8 mouse cellular contexts compared by ENCODE assay signal in the genomic region with DNA sequence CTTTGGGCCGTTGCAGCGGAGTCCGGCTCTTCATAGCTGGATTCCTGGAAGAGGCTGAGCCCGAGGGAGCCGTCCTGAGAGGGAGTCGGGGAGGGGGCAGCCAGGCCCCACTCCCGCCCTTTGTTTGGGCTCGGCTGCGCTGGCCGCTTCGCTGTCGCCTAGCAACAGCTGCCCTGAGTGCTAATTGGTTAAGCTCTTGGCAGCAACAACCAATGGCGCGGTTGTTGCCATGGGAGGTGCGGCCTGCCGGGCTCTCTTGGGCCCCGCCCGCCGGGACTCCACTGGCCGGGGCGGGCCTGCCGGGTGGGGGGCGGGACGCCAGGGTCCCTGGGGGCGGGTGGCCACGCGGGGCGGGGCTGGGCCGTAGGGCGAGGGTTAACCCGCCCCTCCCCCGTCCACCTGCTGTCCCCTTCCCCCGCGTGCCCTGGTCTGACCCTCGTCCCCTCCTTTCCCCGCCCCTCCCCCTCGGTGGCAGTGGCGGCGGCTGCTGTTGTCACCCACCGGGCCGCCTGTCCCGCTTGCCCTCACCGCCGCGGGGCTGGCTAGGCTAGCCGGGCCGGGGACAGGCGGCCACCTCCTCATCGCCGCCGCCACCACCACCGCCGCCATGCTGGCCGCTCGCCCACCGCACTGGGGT. TPM values are rescaled to one million over a fixed set of nuclear protein-coding genes. Genes with fewer than 3 reads are reported as not detected.
A peak's percentile ranks its signal among the peaks of the same experiment; 100 is the strongest.
DNase-seq lines count a peak whose midpoint lies in the region; ATAC-seq and TF ChIP-seq lines count a peak whose summit lies in the region.

No protein-coding gene starts in this region.

- no peaks in the 10 kb centered on the region for H3K27me3 ChIP-seq in E14TG2a.4 (ENCODE audit: insufficient read depth, low read length)
- no peaks in the 10 kb centered on the region for H3K27me3 ChIP-seq in forebrain, embryonic 13.5 days
- no peaks in the 10 kb centered on the region for H3K27me3 ChIP-seq in liver, postnatal 0 days (ENCODE audit: insufficient read depth, low read length)
- H3K27me3 ChIP-seq in neural tube, embryonic 14.5 days (ENCODE audit: control insufficient read depth, insufficient read depth, low read length), result no peaks in the 10 kb centered on the region

- H3K27ac ChIP-seq in forebrain, embryonic 13.5 days, result peak overlapping the region; percentile 96
- peak overlapping the region; percentile 85 for H3K27ac ChIP-seq in liver, postnatal 0 days (ENCODE audit: low read depth)
- H3K27ac ChIP-seq in neural tube, embryonic 14.5 days (ENCODE audit: low read depth, low read length), result peak overlapping the region; percentile 94

- TF ChIP-seq CTCF in E14TG2a.4 (conservative IDR thresholded peaks at IDR 0.05; ENCODE audit: low read length), result no peak
- no peak for TF ChIP-seq CTCF in liver, postnatal 0 days (IDR thresholded peaks at IDR 0.05; ENCODE audit: low read depth)

- no peaks in the 10 kb centered on the region for H3K9me3 ChIP-seq in E14TG2a.4 (ENCODE audit: low read length)
- H3K9me3 ChIP-seq in forebrain, embryonic 13.5 days (replicated peaks), result no peaks in the 10 kb centered on the region
- no peaks in the 10 kb centered on the region for H3K9me3 ChIP-seq in liver, postnatal 0 days (ENCODE audit: low read length)
- H3K9me3 ChIP-seq in neural tube, embryonic 14.5 days (ENCODE audit: control insufficient read depth, low read length), result no peaks in the 10 kb centered on the region

- peak; percentile 96 to 97 for DNase-seq in heart, postnatal 10 days
- DNase-seq in large intestine, adult 2 months (ENCODE audit: low read depth, low spot score), result peak; percentile 89
- DNase-seq in liver, postnatal 0 days, result peak; percentile 95
- DNase-seq in testis, postnatal 10 days (ENCODE audit: low spot score), result peak; percentile 94

- H3K4me1 ChIP-seq in E14TG2a.4 (replicated peaks; ENCODE audit: low read depth, low read length), result peaks cover 74% of the 10 kb centered on the region
- H3K4me1 ChIP-seq in forebrain, embryonic 13.5 days, result peaks cover 13% of the 10 kb centered on the region
- H3K4me1 ChIP-seq in liver, postnatal 0 days (ENCODE audit: insufficient read depth), result peaks cover 9% of the 10 kb centered on the region
- peaks cover 10% of the 10 kb centered on the region for H3K4me1 ChIP-seq in neural tube, embryonic 14.5 days (ENCODE audit: control insufficient read depth, insufficient read depth, low read length)

- peaks cover 86% of the 10 kb centered on the region for H3K36me3 ChIP-seq in E14TG2a.4 (ENCODE audit: insufficient read depth, low read length)
- peaks cover 73% of the 10 kb centered on the region for H3K36me3 ChIP-seq in forebrain, embryonic 13.5 days (ENCODE audit: poor library complexity, severe bottlenecking)
- peaks cover 61% of the 10 kb centered on the region for H3K36me3 ChIP-seq in liver, postnatal 0 days (replicated peaks; ENCODE audit: insufficient read depth, low read length)
- H3K36me3 ChIP-seq in neural tube, embryonic 14.5 days (ENCODE audit: control insufficient read depth, insufficient read depth, low read length), result peaks cover 51% of the 10 kb centered on the region

- H3K4me2 ChIP-seq in forebrain, embryonic 13.5 days, result peak overlapping the region; percentile 88
- peak overlapping the region; percentile 93 for H3K4me2 ChIP-seq in liver, postnatal 0 days (ENCODE audit: low read depth, low read length)
- peak overlapping the region; percentile 67 for H3K4me2 ChIP-seq in neural tube, embryonic 14.5 days (ENCODE audit: low read depth, low read length)

- H3K9ac ChIP-seq in forebrain, embryonic 13.5 days, result peak overlapping the region; percentile 94
- H3K9ac ChIP-seq in liver, postnatal 0 days (replicated peaks), result peak overlapping the region; percentile 78
- H3K9ac ChIP-seq in neural tube, embryonic 14.5 days (replicated peaks; ENCODE audit: low read depth, low read length), result peak overlapping the region; percentile 96

- intact Hi-C loops in heart, postnatal 10 days (cut with DNase I), result no loop called here

- H3K4me3 ChIP-seq in E14TG2a.4 (replicated peaks; ENCODE audit: low read length), result peak overlapping the region; percentile 95
- H3K4me3 ChIP-seq in forebrain, embryonic 13.5 days, result peak overlapping the region; percentile 99
- H3K4me3 ChIP-seq in liver, postnatal 0 days (ENCODE audit: low read depth, low read length), result peak overlapping the region; percentile 93
- peak overlapping the region; percentile 100 for H3K4me3 ChIP-seq in neural tube, embryonic 14.5 days (ENCODE audit: low read depth, low read length)

- peak; percentile 89 for ATAC-seq in cerebellum, adult (ENCODE audit: insufficient number of reproducible peaks, low FRiP score, low TSS enrichment)
- peak; percentile 95 for ATAC-seq in forebrain, embryonic 13.5 days
- peak; percentile 95 for ATAC-seq in liver, postnatal 0 days
- peak; percentile 95 for ATAC-seq in neural tube, embryonic 14.5 days (ENCODE audit: low read depth)

- WGBS in forebrain, embryonic 13.5 days, result under 1% methylated on average over 31 of the region's 56 CpGs
- 1% methylated on average over 53 of the region's 56 CpGs for WGBS in large intestine, adult 2 months
- 2% methylated on average over 25 of the region's 56 CpGs for WGBS in liver, postnatal 0 days (ENCODE audit: insufficient replicate concordance)
- WGBS in neural tube, embryonic 14.5 days, result under 1% methylated on average over 48 of the region's 56 CpGs

- TF ChIP-seq EP300 in liver, postnatal 0 days (IDR thresholded peaks at IDR 0.05; ENCODE audit: low read depth), result no peak

RNA-seq across cellular contexts. Expression of gene Dyrk1b, which starts 0.6 kb away (rescaled TPM):
- polyA plus RNA-seq in forebrain, embryonic 13.5 days (2015; fragmentation: Nextera tagmentation; extraction: Ambion mirVana), result 14.0 and 14.3 TPM in 2 replicates
- total RNA-seq in heart, postnatal 10 days (2021), result 10 to 100 TPM; 32.2 to 35.6 TPM
- polyA plus RNA-seq in large intestine, adult 2 months (2012; rRNA removed), result 11.3 and 16.1 TPM in 2 replicates
- polyA plus RNA-seq in liver, postnatal 0 days (2015; fragmentation: Nextera tagmentation; extraction: Ambion mirVana), result 4.0 and 4.5 TPM in 2 replicates
- polyA plus RNA-seq in neural tube, embryonic 14.5 days (2014; fragmentation: Nextera tagmentation; extraction: Ambion mirVana), result 13.6 and 13.9 TPM in 2 replicates

RNA-seq across cellular contexts. Expression of gene Fbl, which starts 10.3 kb away (rescaled TPM):
- 114 and 132 TPM in 2 replicates for polyA plus RNA-seq in forebrain, embryonic 13.5 days (2015; fragmentation: Nextera tagmentation; extraction: Ambion mirVana)
- 10 to 100 TPM; 46.8 to 50.0 TPM for total RNA-seq in heart, postnatal 10 days (2021)
- 58.2 and 60.1 TPM in 2 replicates for polyA plus RNA-seq in large intestine, adult 2 months (2012; rRNA removed)
- polyA plus RNA-seq in liver, postnatal 0 days (2015; fragmentation: Nextera tagmentation; extraction: Ambion mirVana), result 48.4 and 51.6 TPM in 2 replicates
- polyA plus RNA-seq in neural tube, embryonic 14.5 days (2014; fragmentation: Nextera tagmentation; extraction: Ambion mirVana), result 22.2 and 25.3 TPM in 2 replicates

RNA-seq across cellular contexts. Expression of gene 9530053A07Rik, which starts 50.6 kb away (rescaled TPM):
- 0.10 and 0.14 TPM in 2 replicates for polyA plus RNA-seq in forebrain, embryonic 13.5 days (2015; fragmentation: Nextera tagmentation; extraction: Ambion mirVana)
- not detected for total RNA-seq in heart, postnatal 10 days (2021)
- 0.25 and 0.48 TPM in 2 replicates for polyA plus RNA-seq in large intestine, adult 2 months (2012; rRNA removed)
- polyA plus RNA-seq in liver, postnatal 0 days (2015; fragmentation: Nextera tagmentation; extraction: Ambion mirVana), result 0.01 TPM in 1 of 2 replicates, not detected in the other
- 0.08 and 0.15 TPM in 2 replicates for polyA plus RNA-seq in neural tube, embryonic 14.5 days (2014; fragmentation: Nextera tagmentation; extraction: Ambion mirVana)

Comparison
In these comparisons a context has a peak if more than half of its experiments do, and no peak if none do; other contexts are left out.
1. Peak in every context shown above with its lines: DNase-seq, ATAC-seq, H3K4me3 ChIP-seq and H3K27ac ChIP-seq.